Mouse (Mus musculus) hindbrain, embryonic 10.5 days (tissue): ENCODE measurements around the gene Evi5l. TPM values are rescaled to one million over a fixed set of nuclear protein-coding genes. Genes with fewer than 3 reads are reported as not detected.

ENCODE experiments used
- DNase-seq: peaks from one replicate; pipeline ENCODE4 v3.0.0-alpha.2; 2017; ENCODE audit warnings: low spot score
- H3K27ac ChIP-seq: fragments of 300-500 bp; sonication (generic); 2 replicates; pipeline ENCODE4 v1.5.1; 2016; ENCODE audit warnings: mild to moderate bottlenecking, moderate library complexity
- H3K27me3 ChIP-seq: fragments of 300-500 bp; sonication (generic); 2 replicates; pipeline ENCODE4 v1.6.1; 2016; ENCODE audit warnings: mild to moderate bottlenecking; ENCODE audit not compliant: poor library complexity, insufficient read depth, severe bottlenecking
- H3K36me3 ChIP-seq: fragments of 300-500 bp; sonication (generic); 2 replicates; pipeline ENCODE4 v1.6.1; 2016; ENCODE audit warnings: mild to moderate bottlenecking, moderate library complexity
- H3K4me1 ChIP-seq: fragments of 300-500 bp; sonication (generic); replicated peaks from 2 replicates; pipeline ENCODE4 v1.6.1; 2016; ENCODE audit warnings: mild to moderate bottlenecking
- H3K4me3 ChIP-seq: fragments of 300-500 bp; sonication (generic); 2 replicates; pipeline ENCODE4 v1.5.1; 2016; ENCODE audit warnings: mild to moderate bottlenecking, moderate library complexity
- H3K9me3 ChIP-seq: fragments of 300-500 bp; sonication (generic); 2 replicates; pipeline ENCODE4 v1.6.1; 2016; ENCODE audit warnings: mild to moderate bottlenecking, moderate library complexity
- WGBS: fragments of 180-500 bp; shearing (Covaris S2); methylation state at CpG from one replicate; pipeline ENCODE4 v1.1.7; 2016; 5-methylcytosine and 5-hydroxymethylcytosine counted together
- polyA plus RNA-seq: library from polyadenylated mRNA; unstranded; fragments of >200 nt; fragmentation: Nextera tagmentation; extraction: Ambion mirVana; gene quantifications from 2 replicates; pipeline ENCODE4 v1.2.1, GENCODE M21; 2016

Gene Evi5l
- polyA plus RNA-seq, 1 experiment from 2014 or later = 43.7 TPM

- no peaks in the 10 kb centered on the region for H3K27me3 ChIP-seq
- no peak for DNase-seq
- no peaks in the 10 kb centered on the region for H3K4me1 ChIP-seq
- WGBS = 87% methylated on average over 8 of the region's 8 CpGs
- no peak overlapping the region for H3K27ac ChIP-seq
- peaks cover 45% of the 10 kb centered on the region for H3K36me3 ChIP-seq
- H3K4me3 ChIP-seq = no peak overlapping the region
- no peaks in the 10 kb centered on the region for H3K9me3 ChIP-seq
Observed at GRCm38 (mm10) chr8:4183409-4183808, 17.0 kb downstream of the Evi5l start.

- no peak overlapping the region for H3K4me3 ChIP-seq
- no peak overlapping the region for H3K27ac ChIP-seq
- H3K9me3 ChIP-seq = no peaks in the 10 kb centered on the region
- no peaks in the 10 kb centered on the region for H3K4me1 ChIP-seq
- WGBS = 95% methylated on average over 2 of the region's 2 CpGs
- peaks cover 57% of the 10 kb centered on the region for H3K36me3 ChIP-seq
- DNase-seq = no peak
- no peaks in the 10 kb centered on the region for H3K27me3 ChIP-seq
Observed at GRCm38 (mm10) chr8:4186151-4186550, 19.8 kb downstream of the Evi5l start.

GRCm38 (mm10) chr8:4188605-4189004, 22.2 kb downstream of the Evi5l start:
- H3K4me1 ChIP-seq = peaks cover 18% of the 10 kb centered on the region
- no peaks in the 10 kb centered on the region for H3K9me3 ChIP-seq
- no peak for DNase-seq
- peaks cover 58% of the 10 kb centered on the region for H3K36me3 ChIP-seq
- no peak overlapping the region for H3K27ac ChIP-seq
- H3K4me3 ChIP-seq = no peak overlapping the region
- H3K27me3 ChIP-seq = peaks cover 1% of the 10 kb centered on the region

- no peak overlapping the region for H3K27ac ChIP-seq
- no peak overlapping the region for H3K4me3 ChIP-seq
- peaks cover 6% of the 10 kb centered on the region for H3K27me3 ChIP-seq
- WGBS = 35% methylated on average over 3 of the region's 3 CpGs
- no peaks in the 10 kb centered on the region for H3K9me3 ChIP-seq
- peaks cover 56% of the 10 kb centered on the region for H3K36me3 ChIP-seq
- peaks cover 20% of the 10 kb centered on the region for H3K4me1 ChIP-seq
- DNase-seq = no peak
Observed at GRCm38 (mm10) chr8:4189031-4189722, 22.8 kb downstream of the Evi5l start.

- Histone ChIP-seq H3K9me3 (no peaks in the 10 kb centered on the region), H3K36me3 (peaks cover 27% of the 10 kb centered on the region), H3K4me3 (no peak overlapping the region), H3K27ac (peak overlapping the region; percentile 81), H3K4me1 (peaks cover 20% of the 10 kb centered on the region), H3K27me3 (peaks cover 10% of the 10 kb centered on the region)
- peak; percentile 12 for DNase-seq
- 52% methylated on average over 5 of the region's 5 CpGs for WGBS
Observed at GRCm38 (mm10) chr8:4192305-4192704, 25.9 kb downstream of the Evi5l start.

- Histone ChIP-seq H3K4me1 (peaks cover 20% of the 10 kb centered on the region), H3K4me3 (peak overlapping the region; percentile 23; the same call in 1 of the 2 replicates), H3K27me3 (peaks cover 10% of the 10 kb centered on the region), H3K27ac (peak overlapping the region; percentile 81), H3K36me3 (peaks cover 20% of the 10 kb centered on the region), H3K9me3 (no peaks in the 10 kb centered on the region)
- 4% methylated on average over 18 of the region's 18 CpGs for WGBS
- DNase-seq = peak; percentile 90
Observed at GRCm38 (mm10) chr8:4192807-4193587, 26.6 kb downstream of the Evi5l start.

- Histone ChIP-seq H3K27ac (peak overlapping the region; percentile 81), H3K4me3 (peak overlapping the region; percentile 23; the same call in 1 of the 2 replicates), H3K9me3 (no peaks in the 10 kb centered on the region), H3K36me3 (peaks cover 15% of the 10 kb centered on the region), H3K27me3 (peaks cover 10% of the 10 kb centered on the region), H3K4me1 (peaks cover 20% of the 10 kb centered on the region)
- no peak for DNase-seq
- 57% methylated on average over 7 of the region's 7 CpGs for WGBS
Observed at GRCm38 (mm10) chr8:4193588-4193894, 27.2 kb downstream of the Evi5l start.

- H3K36me3 ChIP-seq = peaks cover 27% of the 10 kb centered on the region; the same call in 1 of the 2 replicates
- 68% methylated on average over 2 of the region's 2 CpGs for WGBS
Observed at GRCm38 (mm10) chr8:4201321-4201720, 35.0 kb downstream of the Evi5l start.

GRCm38 (mm10) chr8:4205246-4206123, 39.1 kb downstream of the Evi5l start:
- peak; percentile 35 for DNase-seq
- Histone ChIP-seq H3K36me3 (peaks cover 54% of the 10 kb centered on the region), H3K9me3 (peaks cover 4% of the 10 kb centered on the region; the same call in 1 of the 2 replicates), H3K27me3 (peaks cover 64% of the 10 kb centered on the region), H3K27ac (no peak overlapping the region), H3K4me1 (peaks cover 25% of the 10 kb centered on the region), H3K4me3 (peak overlapping the region; percentile 29)
- WGBS = 10% methylated on average over 38 of the region's 38 CpGs

More at GRCm38 (mm10) chr8:4201321-4201720, 35.0 kb downstream of the Evi5l start:
- Histone ChIP-seq H3K27ac (no peak overlapping the region), H3K4me1 (peaks cover 13% of the 10 kb centered on the region), H3K27me3 (peaks cover 42% of the 10 kb centered on the region), H3K9me3 (no peaks in the 10 kb centered on the region), H3K4me3 (no peak overlapping the region)
- no peak for DNase-seq

GRCm38 (mm10) chr8:4206182-4207015, 40.0 kb downstream of the Evi5l start:
- peak; percentile 31 for DNase-seq
- peak overlapping the region; percentile 29 for H3K4me3 ChIP-seq
- peaks cover 61% of the 10 kb centered on the region for H3K36me3 ChIP-seq
- peaks cover 64% of the 10 kb centered on the region for H3K27me3 ChIP-seq
- peaks cover 25% of the 10 kb centered on the region for H3K4me1 ChIP-seq
- H3K27ac ChIP-seq = no peak overlapping the region
- peaks cover 4% of the 10 kb centered on the region; the same call in 1 of the 2 replicates for H3K9me3 ChIP-seq
- 6% methylated on average over 44 of the region's 44 CpGs for WGBS

- WGBS = 54% methylated on average over 2 of the region's 2 CpGs
- Histone ChIP-seq H3K36me3 (peaks cover 58% of the 10 kb centered on the region), H3K4me1 (peaks cover 25% of the 10 kb centered on the region), H3K9me3 (peaks cover 4% of the 10 kb centered on the region; the same call in 1 of the 2 replicates), H3K4me3 (0 out of 2 replicates have a peak overlapping the region, but pooled peaks have one; percentile 29), H3K27ac (no peak overlapping the region), H3K27me3 (peaks cover 68% of the 10 kb centered on the region)
- DNase-seq = no peak
Observed at GRCm38 (mm10) chr8:4207016-4207350, 40.6 kb downstream of the Evi5l start.

GRCm38 (mm10) chr8:4211097-4211496, 44.7 kb downstream of the Evi5l start:
- H3K4me3 ChIP-seq = no peak overlapping the region
- peaks cover 4% of the 10 kb centered on the region; the same call in 1 of the 2 replicates for H3K9me3 ChIP-seq
- H3K27me3 ChIP-seq = peaks cover 67% of the 10 kb centered on the region
- no peak for DNase-seq
- H3K36me3 ChIP-seq = peaks cover 44% of the 10 kb centered on the region
- peaks cover 50% of the 10 kb centered on the region for H3K4me1 ChIP-seq
- WGBS = 79% methylated on average over 6 of the region's 6 CpGs
- H3K27ac ChIP-seq = no peak overlapping the region
